Mouse (Mus musculus) T-cell, adult 2 months (primary cell): ENCODE measurements around the gene Fermt2.

Experiments used
- DNase-seq: peaks from one replicate; pipeline ENCODE4 v3.0.0; 2022; ENCODE audit warnings: low spot score

Fermt2 gene

GRCm38 (mm10) chr14:45463599-45463998, 66.3 kb downstream of the Fermt2 start:
- no peak for DNase-seq

- no peak for DNase-seq
Observed at GRCm38 (mm10) chr14:45462875-45463475, 66.9 kb downstream of the Fermt2 start.

GRCm38 (mm10) chr14:45462374-45462773, 67.5 kb downstream of the Fermt2 start:
- DNase-seq: no peak

GRCm38 (mm10) chr14:45461945-45462344, 68.0 kb downstream of the Fermt2 start:
- DNase-seq: no peak

- no peak for DNase-seq
Observed at GRCm38 (mm10) chr14:45460491-45460890, 69.4 kb downstream of the Fermt2 start.

- no peak for DNase-seq
Observed at GRCm38 (mm10) chr14:45459877-45460276, 70.0 kb downstream of the Fermt2 start.

GRCm38 (mm10) chr14:45457003-45457402, 72.9 kb downstream of the Fermt2 start:
- no peak for DNase-seq

- no peak for DNase-seq
Observed at GRCm38 (mm10) chr14:45456502-45456846, 73.4 kb downstream of the Fermt2 start.

- no peak for DNase-seq
Observed at GRCm38 (mm10) chr14:45455651-45456501, 74.0 kb downstream of the Fermt2 start.

GRCm38 (mm10) chr14:45453538-45454233, 76.2 kb downstream of the Fermt2 start:
- no peak for DNase-seq

GRCm38 (mm10) chr14:45452861-45453512, 76.9 kb downstream of the Fermt2 start:
- no peak for DNase-seq

- no peak for DNase-seq
Observed at GRCm38 (mm10) chr14:45452148-45452547, 77.8 kb downstream of the Fermt2 start.

GRCm38 (mm10) chr14:45451090-45451489, 78.8 kb downstream of the Fermt2 start:
- no peak for DNase-seq

GRCm38 (mm10) chr14:45446777-45447176, 83.1 kb downstream of the Fermt2 start:
- no peak for DNase-seq

GRCm38 (mm10) chr14:45445445-45445844, 84.5 kb downstream of the Fermt2 start:
- DNase-seq: no peak

- DNase-seq: no peak
Observed at GRCm38 (mm10) chr14:45444870-45445269, 85.0 kb downstream of the Fermt2 start.

- DNase-seq: no peak
Observed at GRCm38 (mm10) chr14:45442781-45443560, 86.9 kb downstream of the Fermt2 start.

- DNase-seq: no peak
Observed at GRCm38 (mm10) chr14:45441291-45441690, 88.6 kb downstream of the Fermt2 start.

- no peak for DNase-seq
Observed at GRCm38 (mm10) chr14:45439387-45439786, 90.5 kb downstream of the Fermt2 start.

- DNase-seq: no peak
Observed at GRCm38 (mm10) chr14:45438931-45439275, 91.0 kb downstream of the Fermt2 start.

- no peak for DNase-seq
Observed at GRCm38 (mm10) chr14:45438250-45438930, 91.5 kb downstream of the Fermt2 start.
